Mouse (Mus musculus) neural tube, embryonic 12.5 days (tissue): ENCODE measurements at regions not wholly inside any gene's neighbourhood (a gene's known extent, or its start where the extent isn't known, plus 50 kb on each side); places are given as distances from the start of the nearest gene placed in this dataset.

Experiments
- ATAC-seq: fragments of 200-750 bp; cut with Nextera tagmentation; 2 replicates; pipeline ENCODE4 v1.8.0; 2017; ENCODE audit warnings: low read depth, mild to moderate bottlenecking, moderate TSS enrichment, moderate library complexity; ENCODE audit not compliant: low FRiP score
- H3K27ac ChIP-seq: fragments of 300-500 bp; sonication (generic); 2 replicates; pipeline ENCODE4 v1.5.1; 2016
- H3K27me3 ChIP-seq: fragments of 300-500 bp; sonication (generic); replicated peaks from 2 replicates; pipeline ENCODE4 v1.6.1; 2016; ENCODE audit warnings: mild to moderate bottlenecking
- H3K36me3 ChIP-seq: fragments of 300-500 bp; sonication (generic); 2 replicates; pipeline ENCODE4 v1.6.1; 2016; ENCODE audit warnings: mild to moderate bottlenecking
- H3K4me1 ChIP-seq: fragments of 300-500 bp; sonication (generic); 2 replicates; pipeline ENCODE4 v1.6.1; 2016
- H3K4me2 ChIP-seq: fragments of 300-500 bp; sonication (generic); replicated peaks from 2 replicates; pipeline ENCODE4 v1.6.1; 2016; ENCODE audit warnings: mild to moderate bottlenecking
- H3K4me3 ChIP-seq: fragments of 300-500 bp; sonication (generic); 2 replicates; pipeline ENCODE4 v1.5.1; 2016
- H3K9ac ChIP-seq: fragments of 300-500 bp; sonication (generic); 2 replicates; pipeline ENCODE4 v1.6.1; 2016; ENCODE audit warnings: mild to moderate bottlenecking
- H3K9me3 ChIP-seq: fragments of 300-500 bp; sonication (generic); 2 replicates; pipeline ENCODE4 v1.6.1; 2016; ENCODE audit warnings: mild to moderate bottlenecking
- WGBS: fragments of 180-500 bp; shearing (Covaris S2); methylation state at CpG from one replicate; pipeline ENCODE4 v1.1.7; 2016; 5-methylcytosine and 5-hydroxymethylcytosine counted together

- WGBS: 87% methylated on average over 5 of the region's 5 CpGs
- Histone ChIP-seq H3K9ac (no peak overlapping the region), H3K4me2 (no peak overlapping the region), H3K27ac (no peak overlapping the region), H3K4me3 (no peak overlapping the region), H3K36me3 (no peaks in the 10 kb centered on the region), H3K4me1 (no peaks in the 10 kb centered on the region), H3K9me3 (0 out of 2 replicates have a peak, but pooled peaks cover 3% of the 10 kb centered on the region), H3K27me3 (no peaks in the 10 kb centered on the region)
- no peak for ATAC-seq
These were observed 184.8 kb downstream of the Prkcq start for GRCm38 (mm10) chr2:11356714-11357113.

GRCm38 (mm10) chr2:11355594-11355993, 183.7 kb downstream of the Prkcq start:
- H3K27me3 ChIP-seq: no peaks in the 10 kb centered on the region
- no peak overlapping the region for H3K4me2 ChIP-seq
- no peak overlapping the region for H3K27ac ChIP-seq
- no peak overlapping the region for H3K4me3 ChIP-seq
- no peaks in the 10 kb centered on the region for H3K36me3 ChIP-seq
- H3K9me3 ChIP-seq: 0 out of 2 replicates have a peak, but pooled peaks cover 3% of the 10 kb centered on the region
- H3K4me1 ChIP-seq: no peaks in the 10 kb centered on the region
- ATAC-seq: no peak
- no peak overlapping the region for H3K9ac ChIP-seq
- WGBS: 91% methylated on average over 5 of the region's 5 CpGs
